Mouse (Mus musculus) heart, adult 2 months (tissue): ENCODE measurements around the gene Krtdap.

ENCODE experiments used
- CTCF ChIP-seq: fragments of 200-600 bp; IDR thresholded peaks from 2 replicates; pipeline ENCODE4 v1.8.1; 2022; ENCODE audit warnings: antibody characterized with exemption, mild to moderate bottlenecking, moderate library complexity
- POLR2A ChIP-seq: fragments of 200-500 bp; IDR thresholded peaks from 2 replicates; pipeline ENCODE4 v1.6.1; 2011; ENCODE audit warnings: mild to moderate bottlenecking, low read depth, low read length, control low read depth; ENCODE audit not compliant: insufficient read depth

GRCm38 (mm10) chr7:30796790-30797189 is 9.1 kb downstream of the Krtdap start:
- no peak for TF ChIP-seq POLR2A
- TF ChIP-seq CTCF: no peak
